Mouse (Mus musculus) layer of hippocampus, postnatal 25 days (tissue): ENCODE measurements around the gene Tnk1. TPM values are rescaled to one million over a fixed set of nuclear protein-coding genes. Genes with fewer than 3 reads are reported as not detected.

Experiments
- DNase-seq, 2 experiments: peaks; one replicate each; pipeline ENCODE4 v3.0.0; 2022; ENCODE audit warnings: mixed read lengths in 2 of 2, low spot score in 1 of 2; ENCODE audit errors: extremely low spot score in 1 of 2
- total RNA-seq, 2 experiments: library from RNA; stranded (reverse); gene quantifications; 2 replicates each; pipeline ENCODE4 v1.2.3; 2021

The Tnk1 gene
- total RNA-seq, 2 experiments from 2014 or later: not detected

- peak; percentile 71 to 84 for DNase-seq
Observed at GRCm38 (mm10) chr11:69846198-69846680, 12.3 kb downstream of the Tnk1 start, which contains the start of gene Plscr3. Gene Plscr3 (plus strand): TSS chr11:69846376.

- DNase-seq: no peak
Observed at GRCm38 (mm10) chr11:69838714-69839104, 19.8 kb downstream of the Tnk1 start.

- DNase-seq: peak; percentile 81 to 92
Observed at GRCm38 (mm10) chr11:69837952-69838713, 20.4 kb downstream of the Tnk1 start, which contains the start of gene Tmem256. Gene Tmem256 (plus strand): TSS chr11:69838514.

DNA sequence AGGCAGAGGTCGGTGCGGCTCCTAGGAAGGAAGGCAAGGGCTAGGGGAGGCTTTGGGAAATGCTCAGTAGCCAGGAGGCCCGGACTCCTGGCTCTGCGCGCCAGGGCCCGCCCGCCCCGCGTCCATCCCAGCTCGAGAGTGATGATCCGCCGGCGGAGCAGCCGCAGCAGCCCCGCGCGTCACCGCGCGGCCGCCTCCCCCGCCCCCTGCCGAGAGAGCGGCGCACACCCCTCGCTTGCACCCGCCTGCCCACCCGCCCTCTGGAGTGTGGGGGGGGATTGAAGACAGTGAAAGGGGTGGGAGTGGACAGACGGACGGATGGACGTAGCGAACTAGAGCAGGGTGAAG, 21.0 kb downstream of the Tnk1 start, which contains the start of gene Nlgn2:
Gene Nlgn2, minus strand, starts transcription at position 181 of the 348 bp plus-strand sequence.
- DNase-seq: peak in 1 of 2 experiments; percentile 55

DNA sequence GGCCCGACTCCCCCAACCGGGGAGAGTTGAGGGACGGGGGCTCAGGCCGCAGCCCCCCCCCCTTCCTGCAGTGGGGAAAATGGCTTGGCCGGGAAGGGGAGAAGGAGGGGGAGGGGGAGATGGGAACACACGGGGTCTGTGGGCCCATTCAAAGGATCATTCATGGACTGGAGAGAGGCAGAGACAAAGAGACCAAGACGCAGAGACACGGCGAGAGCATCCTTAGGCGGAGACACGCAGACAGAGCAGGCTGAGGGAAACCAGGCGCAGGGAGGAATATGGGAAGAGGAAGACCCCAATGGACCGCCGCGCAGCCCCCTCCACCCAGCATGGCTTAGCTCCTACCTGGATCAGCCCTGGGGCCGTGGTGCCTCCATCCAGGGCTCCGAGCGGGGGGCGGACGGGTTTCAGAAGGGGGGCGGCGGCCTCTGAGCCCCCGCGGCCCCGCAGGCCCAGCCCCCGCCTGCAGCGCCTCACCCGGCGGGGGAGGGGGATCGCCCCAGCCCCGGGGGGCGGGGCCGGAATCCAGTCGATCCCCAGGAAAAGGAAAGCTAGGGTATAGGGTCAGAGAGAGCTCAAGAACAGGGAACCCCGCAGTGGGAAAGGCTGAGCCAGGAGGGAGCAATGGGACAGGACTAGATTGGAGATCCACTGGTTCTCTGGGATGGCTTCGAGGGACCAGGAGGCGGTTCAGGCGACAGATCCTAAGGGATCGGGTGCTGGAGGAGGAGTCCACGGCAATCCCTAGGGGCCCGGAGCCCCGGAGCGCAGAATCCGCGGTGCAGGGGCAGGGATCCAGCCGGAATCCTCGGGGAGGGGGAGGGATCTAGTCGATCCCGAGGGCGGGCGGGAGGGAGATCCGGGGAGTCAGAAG, 21.6 kb downstream of the Tnk1 start:
- peak; percentile 36 to 53 for DNase-seq

- DNase-seq: no peak
Observed at GRCm38 (mm10) chr11:69835966-69836335, 22.6 kb downstream of the Tnk1 start.

DNA sequence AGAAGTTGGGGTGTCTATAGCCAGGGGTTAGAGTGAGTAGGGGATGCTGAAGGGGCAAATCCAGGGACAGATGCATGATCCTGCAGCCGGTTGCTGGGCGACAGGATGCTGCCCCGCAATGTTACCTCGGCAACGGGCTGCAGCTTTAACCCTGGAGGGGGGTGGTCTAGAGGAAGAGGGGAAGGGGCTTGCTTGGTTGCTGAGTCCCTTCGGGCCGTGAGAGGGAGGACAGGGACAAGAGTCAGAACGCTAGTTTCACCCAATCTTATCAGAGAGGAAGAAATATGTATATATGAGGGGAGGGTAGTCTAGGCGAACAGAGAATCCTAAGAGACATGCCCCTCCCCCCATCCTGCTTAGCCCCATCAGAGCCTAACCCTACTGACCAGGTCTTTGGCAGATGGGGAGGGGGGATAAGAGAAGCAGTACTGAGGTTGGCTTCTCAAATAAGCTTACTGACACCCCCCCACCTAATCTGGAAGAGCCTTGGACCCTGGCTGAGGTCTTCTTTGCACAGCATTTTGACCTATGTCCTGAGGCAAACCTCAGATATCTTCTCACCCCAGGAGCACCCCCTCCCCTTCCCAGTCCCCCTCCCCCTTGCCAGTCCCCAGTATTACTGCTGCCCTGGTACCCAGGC, 23.1 kb downstream of the Tnk1 start:
- no peak for DNase-seq

GRCm38 (mm10) chr11:69834001-69834549, 24.5 kb downstream of the Tnk1 start:
- DNase-seq: no peak

- DNase-seq: no peak
Observed at GRCm38 (mm10) chr11:69833554-69833953, 25.0 kb downstream of the Tnk1 start.

- DNase-seq: no peak
Observed at GRCm38 (mm10) chr11:69828832-69829231, 29.7 kb downstream of the Tnk1 start.

DNA sequence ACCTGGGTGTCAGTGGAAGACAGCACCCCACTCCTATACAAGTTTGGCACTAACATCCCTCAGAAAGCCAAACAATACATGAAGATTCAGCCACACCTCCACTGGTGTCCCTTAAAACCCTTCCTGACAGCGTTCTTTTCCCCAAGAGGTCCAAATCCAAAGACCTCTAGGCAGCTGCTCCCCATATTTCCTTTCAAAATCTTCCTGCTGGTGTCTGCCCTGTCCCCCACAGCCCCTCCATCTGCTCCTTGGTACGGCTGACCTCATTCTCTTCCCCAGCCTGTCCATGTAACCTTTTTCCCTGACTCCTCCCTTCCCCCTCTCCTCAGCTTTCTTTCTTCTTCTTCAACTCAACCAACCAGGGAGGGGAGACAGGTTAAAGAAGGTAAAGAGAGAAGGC, 35.1 kb downstream of the Tnk1 start:
- no peak for DNase-seq

GRCm38 (mm10) chr11:69822080-69822479, 36.5 kb downstream of the Tnk1 start, which contains the start of gene Spem1:
Gene Spem1 (minus strand): TSS chr11:69822180.
- DNase-seq: no peak

DNA sequence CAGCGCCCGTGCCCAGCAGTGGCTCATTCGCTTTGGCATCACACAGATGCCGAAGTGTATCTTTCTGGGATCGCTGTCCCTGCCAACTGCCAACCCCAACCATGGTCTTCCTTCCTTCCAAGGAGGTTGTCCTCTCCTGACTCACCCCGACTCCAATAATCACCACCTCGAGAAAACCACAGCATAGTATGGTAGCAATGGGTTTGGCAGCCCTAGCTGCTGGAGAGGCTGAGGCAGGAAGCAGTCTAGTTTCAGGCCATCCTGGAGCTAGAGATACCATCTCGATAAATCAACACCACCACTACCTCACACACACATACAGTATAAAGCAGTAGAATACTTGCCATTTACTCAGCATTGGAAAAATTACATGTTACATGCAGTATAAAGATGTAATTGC, 39.7 kb downstream of the Tnk1 start:
- no peak for DNase-seq

- no peak for DNase-seq
Observed at GRCm38 (mm10) chr11:69818365-69818764, 40.2 kb downstream of the Tnk1 start, which contains the start of gene Spem2. Gene Spem2 (minus strand): TSS chr11:69818465.

DNA sequence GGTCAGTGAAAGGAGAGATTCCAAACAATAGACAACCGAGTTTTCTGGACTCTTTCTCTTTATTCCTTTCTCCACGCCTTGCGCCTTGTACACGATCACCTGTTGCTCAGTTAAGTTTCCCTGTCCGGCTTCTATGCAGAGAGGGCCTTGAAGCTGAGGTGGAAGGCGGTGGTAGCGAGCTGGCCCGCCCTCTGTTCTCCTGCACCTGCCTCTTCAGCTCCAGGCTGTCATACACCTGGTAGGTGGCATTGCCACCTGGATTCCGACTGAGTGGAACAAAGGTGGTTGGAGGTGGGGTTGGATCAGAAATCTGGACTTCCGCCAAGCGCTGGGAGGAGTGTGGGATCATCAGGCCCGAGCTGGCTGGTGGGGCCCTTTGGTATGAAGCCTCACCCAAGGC, 42.0 kb downstream of the Tnk1 start:
- DNase-seq: no peak

- no peak for DNase-seq
Observed at GRCm38 (mm10) chr11:69815155-69815554, 43.4 kb downstream of the Tnk1 start, which contains the start of gene Gm39566. Gene Gm39566 (minus strand): TSS chr11:69815298.

DNA sequence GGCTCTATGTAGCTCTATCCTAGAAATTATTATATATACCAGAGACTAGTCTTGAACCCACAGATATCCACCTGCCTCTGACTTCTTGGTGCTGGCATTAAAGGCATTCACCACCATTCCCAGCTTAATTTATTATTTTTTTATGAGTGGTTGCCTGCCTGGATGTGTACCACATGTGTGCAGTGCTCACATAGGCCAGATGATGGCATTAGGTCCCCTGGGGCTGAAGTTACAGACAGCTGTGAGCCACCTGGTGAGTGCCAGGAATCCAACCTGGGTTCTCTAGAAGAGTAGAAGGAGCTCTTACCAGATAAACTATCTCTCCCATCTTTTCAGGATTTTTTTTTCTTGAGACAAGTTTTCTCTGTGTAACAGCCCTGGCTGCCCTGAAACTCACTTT, 48.2 kb downstream of the Tnk1 start:
- DNase-seq: no peak

DNA sequence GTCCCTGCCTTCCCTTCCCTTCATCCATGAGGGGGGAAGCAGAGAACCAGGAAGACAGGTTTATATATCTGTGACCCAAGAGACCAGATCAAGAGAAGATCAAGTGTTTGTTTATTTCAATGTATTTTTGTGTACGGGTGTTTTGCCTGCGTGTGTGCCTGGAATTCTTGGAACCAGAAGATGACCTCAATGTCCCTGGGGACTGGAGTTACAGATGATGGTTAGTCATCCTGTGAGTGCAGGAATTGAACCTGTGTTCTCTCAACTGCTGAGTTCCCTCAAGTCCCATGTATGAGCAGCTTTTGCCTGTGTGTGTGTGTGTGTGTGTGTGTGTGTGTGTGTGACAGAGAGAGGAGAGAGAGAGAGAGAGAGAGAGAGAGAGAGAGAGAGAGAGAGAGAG, 50.9 kb downstream of the Tnk1 start:
- no peak for DNase-seq

DNA sequence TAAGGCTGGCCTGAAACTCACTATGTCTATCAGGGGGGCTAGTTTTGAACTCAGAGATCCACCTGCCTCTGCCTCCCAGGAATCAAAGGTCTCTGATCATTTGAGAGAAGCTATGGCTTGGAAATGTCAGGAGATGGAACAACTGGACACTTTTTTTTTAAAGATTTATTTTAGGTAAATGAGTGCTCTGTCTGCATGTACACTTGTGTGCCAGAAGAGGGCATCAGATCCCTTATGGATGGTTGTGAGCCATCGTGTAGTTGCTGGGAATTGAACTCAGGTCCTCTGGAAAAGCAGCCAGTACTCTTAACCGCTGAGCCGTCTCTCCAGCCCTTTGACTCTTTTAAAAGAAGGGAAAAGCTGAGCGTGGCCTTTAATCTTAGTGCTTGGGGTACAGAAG, 52.2 kb downstream of the Tnk1 start:
- DNase-seq: no peak
